Mouse (Mus musculus) regulatory T cell (primary cell): ENCODE measurements around the gene Akt1.

ENCODE experiments used
- in situ Hi-C: fragments of 300-600 bp; cut with MboI, MseI; formaldehyde crosslinking; loops from one replicate; pipeline ENCODE4 v1.15.1; 2025; ENCODE audit warnings: high pct_unique_total_duplicates

Akt1 gene

GRCm38 (mm10) chr12:112674132-112675011 lies at the start of gene Akt1:
Gene Akt1, minus strand, starts transcription at chr12:112674884.
- in situ Hi-C loops = no loop called here

GRCm38 (mm10) chr12:112724077-112724805 lies 49.6 kb upstream of the Akt1 start:
- in situ Hi-C loops = no loop called here

DNA sequence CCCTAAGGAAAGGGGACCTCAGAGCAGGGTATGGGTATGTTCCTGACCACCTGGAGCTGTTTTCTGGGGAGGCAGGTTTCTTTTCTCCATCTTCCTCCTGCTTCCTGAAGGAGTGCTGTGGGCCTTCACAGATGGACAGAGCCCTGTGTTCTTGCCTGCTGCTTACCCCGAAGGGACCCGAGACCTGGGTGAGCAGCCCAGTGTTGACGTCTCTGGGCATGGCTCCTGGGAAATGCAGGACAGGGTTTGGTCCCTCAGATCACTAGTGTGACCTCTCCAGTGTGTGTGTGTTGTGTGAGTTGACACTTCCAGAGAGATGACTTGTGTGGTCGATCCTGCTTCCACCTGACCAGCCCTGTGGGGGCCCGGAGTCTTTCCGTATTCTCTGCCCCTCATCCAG lies 48.8 kb upstream of the Akt1 start:
- in situ Hi-C loops = no loop called here

DNA sequence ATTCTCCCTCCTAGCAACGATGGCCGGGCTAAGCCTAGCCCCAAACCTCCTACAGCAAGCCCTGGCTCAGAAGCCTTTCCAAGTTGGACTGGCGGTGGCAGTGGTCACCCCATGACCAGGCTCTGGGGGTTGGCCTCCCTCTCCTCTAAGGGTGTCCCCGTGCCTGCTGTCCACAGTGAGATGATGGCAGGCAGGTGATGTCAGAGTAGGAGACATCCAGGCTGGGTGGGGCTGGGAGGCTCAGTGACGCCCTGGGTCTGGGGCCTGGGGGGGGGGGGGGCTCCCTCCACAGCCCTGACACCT lies 48.3 kb upstream of the Akt1 start:
- in situ Hi-C loops = no loop called here

DNA sequence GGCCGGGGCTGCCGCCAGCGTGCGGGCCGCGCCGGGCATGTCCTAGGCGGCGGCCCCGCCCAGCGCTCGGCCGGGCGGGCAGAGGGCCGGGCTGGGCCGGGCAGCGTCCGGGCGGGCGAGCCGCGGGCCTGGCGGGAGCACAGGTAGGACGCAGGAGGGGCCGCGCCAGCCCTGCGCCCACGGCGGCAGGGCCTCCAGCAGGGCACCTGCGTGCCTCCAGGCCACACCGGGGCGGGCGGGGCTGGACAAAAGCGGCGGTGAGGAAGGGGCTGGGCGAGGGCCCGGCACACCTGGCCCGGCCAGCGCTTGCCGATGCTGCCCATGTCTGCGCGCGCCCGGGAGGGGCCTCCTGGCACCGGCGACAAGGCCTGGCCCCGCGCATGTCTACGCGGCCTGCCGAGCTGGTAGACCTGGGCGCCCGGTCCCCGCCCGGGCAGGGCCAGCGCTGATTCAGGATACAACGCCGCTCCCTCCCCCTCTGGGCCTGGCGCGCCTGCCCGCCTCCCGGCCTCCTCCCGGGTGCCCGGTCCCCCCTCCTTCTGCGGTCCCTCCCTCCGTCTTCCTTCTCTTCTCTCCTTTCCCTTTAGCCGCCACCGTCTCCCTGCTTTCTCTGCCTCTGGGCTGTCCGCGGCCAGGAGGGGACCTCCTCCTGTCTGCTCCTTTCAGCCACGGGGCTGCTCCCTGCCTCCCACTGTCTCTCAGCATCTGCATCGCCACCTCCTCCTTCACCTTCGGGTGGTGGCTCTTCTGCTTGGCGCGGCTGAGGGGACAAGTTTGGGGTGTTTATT lies 47.8 kb upstream of the Akt1 start:
- in situ Hi-C loops = no loop called here

DNA sequence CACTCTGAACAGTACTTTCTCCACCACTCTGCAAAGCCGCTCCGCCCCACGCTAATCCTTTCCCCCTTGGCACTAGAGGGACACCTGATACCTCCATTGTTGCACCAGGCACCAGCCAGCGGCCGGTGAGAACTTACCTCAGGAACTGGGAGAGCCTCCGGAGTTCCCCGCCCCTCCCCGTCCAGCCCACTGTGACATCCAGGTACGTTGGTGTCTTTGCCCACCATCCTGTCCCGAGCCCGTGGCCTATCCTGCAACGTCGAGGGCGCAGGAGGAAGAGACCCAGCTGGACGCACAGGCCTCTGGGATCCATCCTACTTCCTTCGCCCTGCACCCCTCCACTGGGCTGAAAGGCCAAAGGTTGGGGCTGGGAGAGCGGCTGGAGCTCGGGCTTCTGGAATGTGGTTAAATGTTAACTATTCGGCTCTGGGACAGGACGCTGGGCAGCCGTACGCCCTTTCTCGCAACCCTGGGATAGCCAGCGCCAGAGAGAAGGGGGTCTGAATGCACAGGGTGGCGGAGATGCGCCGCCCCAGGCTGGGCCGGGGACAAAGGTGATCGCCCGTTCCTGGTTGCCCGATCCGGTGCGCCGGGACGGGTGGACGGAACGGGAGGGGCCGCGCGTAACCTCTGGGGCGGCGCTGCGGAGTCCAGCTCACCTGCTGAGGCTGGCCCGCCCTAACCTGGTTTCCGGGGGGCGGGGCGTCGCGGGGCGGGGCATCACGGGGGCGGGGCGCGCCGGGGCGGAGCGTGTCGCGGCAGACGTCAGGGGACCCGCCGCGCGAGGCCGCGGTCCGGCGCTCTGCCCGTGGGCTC lies 46.9 kb upstream of the Akt1 start:
- in situ Hi-C loops = no loop called here

GRCm38 (mm10) chr12:112720890-112721423 lies 46.3 kb upstream of the Akt1 start:
- in situ Hi-C loops = no loop called here

DNA sequence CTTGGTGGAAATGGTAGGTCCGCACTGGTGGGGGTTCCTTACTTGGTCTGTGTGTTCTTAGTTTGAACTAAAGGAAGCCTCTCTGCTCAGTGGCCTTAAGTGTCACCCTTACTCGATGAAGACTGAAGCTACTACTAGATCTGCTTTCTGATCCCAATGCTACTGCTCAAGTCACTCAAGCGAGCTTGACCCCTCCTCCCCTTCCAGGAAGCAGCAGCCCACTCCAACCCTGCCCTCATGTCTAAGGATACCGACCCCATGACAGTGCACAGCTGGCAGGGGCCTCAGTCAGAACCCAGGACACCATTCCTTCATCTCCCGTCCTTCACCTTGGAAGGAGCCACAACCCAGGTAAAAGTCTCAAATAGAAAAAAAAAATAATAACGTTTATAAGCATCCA lies 45.5 kb upstream of the Akt1 start, which contains the start of gene Cep170b:
Cep170b (plus strand) TSS at position 240 of the 400 bp plus-strand sequence.
- in situ Hi-C loops = no loop called here

GRCm38 (mm10) chr12:112718995-112719394 lies 44.3 kb upstream of the Akt1 start:
- in situ Hi-C loops = no loop called here

GRCm38 (mm10) chr12:112717140-112717539 lies 42.5 kb upstream of the Akt1 start:
- in situ Hi-C loops = no loop called here

DNA sequence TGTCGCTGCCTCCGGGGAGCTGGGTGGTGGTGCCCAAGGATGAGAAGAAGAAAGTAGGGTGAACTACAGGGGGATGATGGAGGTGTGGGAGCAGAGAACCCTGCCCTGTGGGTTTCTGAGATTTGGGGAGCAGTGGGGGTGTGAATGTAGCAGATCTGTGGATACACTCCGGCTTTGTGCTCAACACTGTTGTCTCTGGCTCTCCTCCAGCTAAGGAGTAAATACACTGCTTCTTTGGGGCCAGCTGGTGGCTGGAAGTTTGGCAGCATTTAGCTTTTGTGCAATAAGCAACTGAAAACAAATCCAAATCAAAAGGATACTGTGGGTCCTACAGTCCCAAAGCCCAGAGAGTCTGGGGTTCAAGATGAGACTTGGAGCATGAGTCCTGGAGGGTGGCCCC lies 39.3 kb upstream of the Akt1 start:
- in situ Hi-C loops = no loop called here

DNA sequence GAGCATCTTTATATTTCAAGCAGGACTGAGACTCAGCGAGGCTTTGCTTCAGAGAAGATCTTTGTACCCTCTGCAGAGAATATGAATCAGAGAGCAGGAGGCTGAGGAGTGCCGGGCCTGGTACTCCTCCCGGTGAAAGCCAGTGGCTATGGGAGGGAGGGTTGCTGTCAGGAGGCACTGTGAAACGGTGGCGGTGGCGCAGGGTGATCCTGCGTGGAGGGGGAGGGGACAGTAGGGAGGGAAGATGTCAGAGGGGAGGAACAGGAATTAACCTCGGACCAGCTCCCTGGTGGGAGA lies 32.8 kb upstream of the Akt1 start:
- in situ Hi-C loops = loop anchor here (5.0 kb wide), 1 partner anchor 50 kb away; no protein-coding TSS in a partner anchor

- in situ Hi-C loops = loop anchor here (5.0 kb wide), 1 partner anchor 50 kb away; no protein-coding TSS in a partner anchor
These were observed 32.3 kb upstream of the Akt1 start for GRCm38 (mm10) chr12:112706704-112707572.

- in situ Hi-C loops = no loop called here
These were observed 28.0 kb upstream of the Akt1 start for GRCm38 (mm10) chr12:112702374-112703320.

DNA sequence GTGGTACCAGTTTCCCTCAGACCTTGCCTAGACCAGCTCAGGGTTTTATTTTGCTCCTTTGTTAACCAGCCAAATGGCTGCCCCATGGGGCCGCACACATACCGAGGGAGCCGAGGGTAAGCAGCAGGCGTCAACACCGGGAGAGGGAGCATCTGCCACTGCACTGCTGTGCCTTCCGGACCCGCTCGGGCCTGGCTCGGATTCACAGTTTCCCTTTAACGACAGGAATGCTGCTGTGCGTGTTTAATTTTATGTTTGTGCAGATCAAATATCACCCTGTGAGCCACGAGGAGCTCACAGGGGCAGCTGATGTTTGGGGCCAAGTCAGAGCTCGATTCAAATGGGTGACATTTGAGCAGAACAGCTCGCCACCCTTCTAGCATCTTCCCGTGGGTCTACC lies 25.8 kb upstream of the Akt1 start:
- in situ Hi-C loops = no loop called here

DNA sequence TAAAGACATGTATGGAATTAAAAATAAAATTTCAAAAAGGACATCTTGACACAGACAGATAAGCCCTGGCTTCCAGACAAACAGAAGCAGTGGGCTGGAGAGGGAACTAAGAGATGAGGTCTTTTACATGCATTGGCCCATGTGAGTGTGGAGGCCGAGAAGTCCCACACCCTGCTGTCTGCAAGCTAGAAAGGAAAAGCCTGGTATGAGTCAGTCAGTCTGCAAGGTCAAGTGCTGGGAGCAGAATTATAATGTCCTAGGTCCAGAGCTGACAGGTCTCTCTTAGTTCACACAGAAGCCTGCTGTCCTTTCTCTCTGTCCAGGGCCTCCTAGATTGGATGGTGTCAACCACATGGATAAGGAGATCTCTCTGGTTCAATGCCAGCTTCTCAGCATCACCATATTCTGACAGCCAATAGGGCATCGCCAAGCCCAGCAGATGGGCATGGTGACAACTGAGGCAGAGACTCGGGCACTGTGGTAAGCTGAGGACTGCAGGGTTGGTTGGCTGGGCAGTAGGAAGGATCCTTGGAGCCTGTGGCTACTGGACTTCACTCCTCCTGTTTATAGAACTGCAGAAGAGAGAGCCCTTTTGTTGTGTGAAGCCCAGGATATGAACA lies 22.2 kb upstream of the Akt1 start:
- in situ Hi-C loops = no loop called here

DNA sequence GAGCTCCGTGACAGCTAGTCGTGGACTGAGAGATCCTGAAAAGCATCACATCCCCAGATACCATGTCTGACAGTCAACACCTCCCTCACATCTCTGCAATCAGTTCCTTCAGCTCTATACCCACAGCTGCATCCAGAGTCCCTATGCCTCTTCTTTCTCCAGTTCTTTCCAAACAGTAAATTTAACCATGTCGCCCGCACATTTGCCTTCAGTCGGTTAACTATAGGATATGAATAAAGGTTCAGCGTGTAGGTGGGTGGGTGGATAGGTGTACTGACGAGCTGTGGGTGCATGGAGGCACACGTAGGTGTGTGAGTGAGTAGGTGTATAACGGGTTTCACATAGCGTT lies 19.4 kb upstream of the Akt1 start:
- in situ Hi-C loops = no loop called here
